Mouse (Mus musculus): ENCODE results near the gene Tmem120b. TPM values are rescaled to one million over a fixed set of nuclear protein-coding genes. Genes with fewer than 3 reads are reported as not detected.

Gene Tmem120b
- total and polyA plus RNA-seq, 3 experiments = 4.8 to 8.0 (median 6.2) TPM

DNA sequence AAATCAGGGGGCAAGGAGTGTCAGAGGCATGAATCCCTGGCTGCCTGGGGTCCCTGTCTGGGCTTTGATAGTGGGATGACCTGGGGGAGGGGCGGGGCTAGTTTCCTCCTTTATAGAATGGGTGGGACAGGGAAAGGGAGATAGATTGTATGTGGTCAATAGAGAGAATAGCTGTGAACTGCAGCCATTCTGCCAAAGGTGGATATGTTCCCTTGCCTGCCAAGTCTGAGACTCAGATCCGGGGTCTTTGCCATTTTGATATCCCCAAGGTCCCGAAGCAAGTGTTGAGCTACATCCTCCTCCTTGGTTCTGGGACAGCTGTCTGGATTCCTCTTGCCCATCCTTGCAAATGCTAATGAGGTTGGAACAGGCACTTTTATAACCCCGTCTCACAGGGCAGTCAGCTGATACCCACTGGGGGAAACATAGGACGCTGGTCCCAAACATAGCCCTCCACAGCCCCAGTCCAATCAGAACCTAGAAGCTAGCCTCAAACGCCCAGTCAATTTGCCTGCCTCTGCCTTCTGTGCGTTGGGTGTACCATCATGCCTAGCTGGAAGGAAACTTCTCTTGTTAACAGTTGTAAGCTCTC, 52.5 kb downstream of the Tmem120b start:
- in situ Hi-C loops (cut with MboI; ENCODE audit: low pct_ligation_motif_present, low pct_unique_long_range_greater_than_20kb, low sequenced_read_pairs) = no loop called here
- H3K27me3 ChIP-seq (replicated peaks) = no peaks in the 10 kb centered on the region
- dilution Hi-C loops (cut with MboI; ENCODE audit: extremely low pct_ligation_motif_present, extremely low pct_unique_long_range_greater_than_20kb, low sequenced_read_pairs) = no loop called here
- no peak for DNase-seq (ENCODE audit: extremely low read depth)
- no peak overlapping the region for H3K27ac ChIP-seq (ENCODE audit: insufficient read depth, low read depth)
- peaks cover 57 to 84% of the 10 kb centered on the region in 2 experiments for H3K36me3 ChIP-seq (replicated peaks in 1 of 2; ENCODE audit: control insufficient read depth in 1 of 2, insufficient read depth in 1 of 2, low read length in 1 of 2)
- H3K4me1 ChIP-seq (ENCODE audit: control insufficient read depth in 1 of 2, insufficient read depth in 2 of 2) = peaks cover 0 to 18% of the 10 kb centered on the region in 2 experiments; a peak in 2 of 4 replicates
- no peak overlapping the region for H3K4me2 ChIP-seq (ENCODE audit: insufficient read depth, low read depth, poor library complexity, severe bottlenecking)
- H3K79me2 ChIP-seq (replicated peaks; ENCODE audit: control insufficient read depth, extremely low read depth, insufficient read depth, poor library complexity, severe bottlenecking) = peaks cover 20% of the 10 kb centered on the region
- no peak overlapping the region for H3K4me3 ChIP-seq (replicated peaks in 1 of 3; ENCODE audit: low read depth in 2 of 3, low read length in 2 of 3, poor library complexity in 1 of 3)
- TF ChIP-seq UBTF (IDR thresholded peaks at IDR 0.05; ENCODE audit: low read depth, low read length) = no peak
- TF ChIP-seq TCF12 (IDR thresholded peaks at IDR 0.05; ENCODE audit: low read depth, low read length) = no peak
- no peak for TF ChIP-seq PAX5 (IDR thresholded peaks at IDR 0.05; ENCODE audit: low read length)
- no peak for TF ChIP-seq RCOR1 (conservative IDR thresholded peaks at IDR 0.05; ENCODE audit: low read depth, low read length)
- no peak for TF ChIP-seq TBP (conservative IDR thresholded peaks at IDR 0.05; ENCODE audit: low read depth, low read length)
- TF ChIP-seq IRF4 (IDR thresholded peaks at IDR 0.05; ENCODE audit: low read depth, low read length) = no peak
- no peak for TF ChIP-seq POLR2A (IDR thresholded peaks at IDR 0.05; ENCODE audit: low read depth, low read length)
- TF ChIP-seq HCFC1 (IDR thresholded peaks at IDR 0.05; ENCODE audit: low read depth, low read length) = no peak
- no peak for TF ChIP-seq USF2 (conservative IDR thresholded peaks at IDR 0.05; ENCODE audit: low read depth, low read length)
- no peak for TF ChIP-seq MEF2A (IDR thresholded peaks at IDR 0.05; ENCODE audit: borderline replicate concordance, low read depth, low read length)
- TF ChIP-seq NELFE (IDR thresholded peaks at IDR 0.05; ENCODE audit: low read depth, low read length) = no peak
- TF ChIP-seq ZC3H11A (IDR thresholded peaks at IDR 0.05; ENCODE audit: low read depth, low read length) = no peak
- no peak for TF ChIP-seq MAX (IDR thresholded peaks at IDR 0.05; ENCODE audit: low read length)
- no peak for TF ChIP-seq ZMIZ1 (IDR thresholded peaks at IDR 0.05; ENCODE audit: low read depth, low read length)
- TF ChIP-seq ZKSCAN1 (IDR thresholded peaks at IDR 0.05; ENCODE audit: borderline replicate concordance, low read depth, low read length) = no peak
- no peak for TF ChIP-seq MYC (IDR thresholded peaks at IDR 0.05; ENCODE audit: low read depth, low read length)
- no peak for TF ChIP-seq MXI1 (IDR thresholded peaks at IDR 0.05; ENCODE audit: low read depth, low read length)
- H3K9ac ChIP-seq (ENCODE audit: insufficient read depth, low read depth) = no peak overlapping the region
- peaks cover 11% of the 10 kb centered on the region for H3K9me3 ChIP-seq (replicated peaks; ENCODE audit: low read length)

DNA sequence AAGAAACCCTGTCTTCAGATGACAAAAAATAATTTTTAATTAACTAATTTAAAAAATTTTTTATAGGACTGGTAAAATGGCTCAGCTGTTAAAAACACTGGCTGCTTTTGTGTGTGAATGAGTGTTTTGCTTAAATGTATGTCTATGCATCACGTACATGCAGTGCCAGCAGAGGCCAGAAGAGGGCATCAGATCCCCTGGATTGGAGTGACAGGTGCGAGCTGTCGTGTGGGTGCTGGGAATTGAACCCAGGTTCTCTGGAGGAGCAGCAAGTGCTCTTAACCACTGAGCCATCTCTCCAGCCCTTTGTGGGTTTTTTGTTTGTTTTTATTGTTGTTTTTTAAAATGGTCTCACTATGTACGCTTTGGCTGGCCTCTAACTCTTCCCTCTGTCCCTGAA, 54.0 kb downstream of the Tmem120b start:
- Histone ChIP-seq H3K27me3 (replicated peaks) (no peaks in the 10 kb centered on the region), H3K4me3 (replicated peaks in 1 of 3; ENCODE audit: low read depth in 2 of 3, low read length in 2 of 3, poor library complexity in 1 of 3) (no peak overlapping the region), H3K27ac (ENCODE audit: insufficient read depth, low read depth) (no peak overlapping the region), H3K4me2 (ENCODE audit: insufficient read depth, low read depth, poor library complexity, severe bottlenecking) (no peak overlapping the region), H3K36me3 (replicated peaks in 1 of 2; ENCODE audit: control insufficient read depth in 1 of 2, insufficient read depth in 1 of 2, low read length in 1 of 2) (peaks cover 58 to 74% of the 10 kb centered on the region in 2 experiments), H3K9ac (ENCODE audit: insufficient read depth, low read depth) (no peak overlapping the region), H3K4me1 (ENCODE audit: control insufficient read depth in 1 of 2, insufficient read depth in 2 of 2) (peaks cover 6 to 30% of the 10 kb centered on the region in 2 experiments), H3K9me3 (replicated peaks; ENCODE audit: low read length) (peaks cover 11% of the 10 kb centered on the region), H3K79me2 (replicated peaks; ENCODE audit: control insufficient read depth, extremely low read depth, insufficient read depth, poor library complexity, severe bottlenecking) (peaks cover 34% of the 10 kb centered on the region)
- dilution Hi-C loops (cut with MboI; ENCODE audit: extremely low pct_ligation_motif_present, extremely low pct_unique_long_range_greater_than_20kb, low sequenced_read_pairs) = no loop called here
- TF ChIP-seq USF2 (conservative IDR thresholded peaks at IDR 0.05; ENCODE audit: low read depth, low read length) (no peak), HCFC1 (IDR thresholded peaks at IDR 0.05; ENCODE audit: low read depth, low read length) (no peak), JUND (conservative IDR thresholded peaks at IDR 0.05; ENCODE audit: low read depth, low read length) (no peak), RAD21 (IDR thresholded peaks at IDR 0.05; ENCODE audit: low read depth, low read length) (peak; percentile 49), CTCF (conservative IDR thresholded peaks at IDR 0.05 in 1 of 2, IDR thresholded peaks at IDR 0.05 in 1 of 2; ENCODE audit: low read depth in 2 of 2, low read length in 2 of 2) (peak; percentile 9 to 60; a peak in 2 of 4 replicates), ZMIZ1 (IDR thresholded peaks at IDR 0.05; ENCODE audit: low read depth, low read length) (no peak), E2F4 (IDR thresholded peaks at IDR 0.05; ENCODE audit: insufficient replicate concordance, low read depth, low read length) (no peak), UBTF (IDR thresholded peaks at IDR 0.05; ENCODE audit: low read depth, low read length) (no peak), BHLHE40 (IDR thresholded peaks at IDR 0.05; ENCODE audit: low read depth, low read length) (no peak), PAX5 (IDR thresholded peaks at IDR 0.05; ENCODE audit: low read length) (no peak), KAT2A (IDR thresholded peaks at IDR 0.05; ENCODE audit: insufficient replicate concordance, low read length) (no peak), ZKSCAN1 (IDR thresholded peaks at IDR 0.05; ENCODE audit: borderline replicate concordance, low read depth, low read length) (no peak), NELFE (IDR thresholded peaks at IDR 0.05; ENCODE audit: low read depth, low read length) (no peak), NRF1 (IDR thresholded peaks at IDR 0.05; ENCODE audit: low read depth, low read length) (no peak), SMC3 (IDR thresholded peaks at IDR 0.05; ENCODE audit: low read depth, low read length) (peak; percentile 58)
- DNase-seq (ENCODE audit: extremely low read depth) = no peak
- in situ Hi-C loops (cut with MboI; ENCODE audit: low pct_ligation_motif_present, low pct_unique_long_range_greater_than_20kb, low sequenced_read_pairs) = no loop called here

All from CH12.LX (cell line).